Mouse (Mus musculus): ENCODE results near the gene Decr2. TPM values are rescaled to one million over a fixed set of nuclear protein-coding genes. Genes with fewer than 3 reads are reported as not detected.
"Not testable (repeated sequence)": the region's sequence is repeated elsewhere in the genome, so short reads cannot be mapped to it uniquely, and the experiment has no call there.

The Decr2 gene
- total RNA-seq, 2 experiments from 2014 or later = 14.6 to 17.0 TPM

- peak; percentile 53 for DNase-seq
These were observed 23.2 kb upstream of the Decr2 start, which contains the start of gene Tmem8 for GRCm38 (mm10) chr17:26113181-26113948. Tmem8 (plus strand) TSS chr17:26113299.

GRCm38 (mm10) chr17:26112751-26113150 is 22.6 kb upstream of the Decr2 start:
- no peak for DNase-seq

DNA sequence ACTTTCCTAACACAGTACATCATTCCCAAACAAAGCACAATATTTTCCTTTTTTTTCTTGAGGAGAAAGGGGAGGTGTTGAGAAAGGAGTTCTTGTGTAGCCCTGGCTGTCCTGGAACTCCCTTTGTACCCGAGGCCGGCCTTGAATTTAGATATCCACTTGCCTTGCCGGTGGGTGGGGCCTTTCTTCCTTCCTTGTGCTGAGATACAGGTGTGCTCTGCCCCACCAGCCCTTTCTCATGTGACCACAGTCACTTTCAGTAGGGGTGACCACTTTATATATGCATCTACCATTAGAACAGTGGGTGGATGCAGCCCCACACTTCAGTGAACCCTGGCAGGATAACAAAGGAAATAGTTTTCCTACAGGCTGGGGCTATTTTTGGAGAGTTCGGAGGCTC is 21.6 kb upstream of the Decr2 start:
- no peak for DNase-seq

GRCm38 (mm10) chr17:26111024-26111423 is 20.9 kb upstream of the Decr2 start:
- no peak for DNase-seq

DNA sequence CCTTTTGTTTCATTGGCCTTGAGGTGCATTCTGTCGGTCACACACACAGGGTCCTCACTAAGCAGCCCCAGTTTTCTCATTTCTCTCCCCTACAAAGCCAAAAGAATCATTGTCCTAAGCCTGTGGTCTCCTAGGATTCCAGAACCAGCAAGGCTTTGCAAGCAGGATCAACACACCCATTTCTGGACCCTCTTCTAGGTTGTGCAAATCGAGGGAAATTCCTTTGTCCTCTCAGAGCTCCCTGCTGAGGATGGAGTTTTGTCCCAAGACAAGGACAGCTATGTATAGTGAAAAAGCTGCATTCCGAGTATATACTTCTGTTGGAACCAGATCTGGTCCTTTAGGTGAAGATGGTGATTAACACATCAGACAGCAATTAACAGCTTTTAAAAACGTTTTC is 20.0 kb upstream of the Decr2 start:
- DNase-seq = no peak

DNA sequence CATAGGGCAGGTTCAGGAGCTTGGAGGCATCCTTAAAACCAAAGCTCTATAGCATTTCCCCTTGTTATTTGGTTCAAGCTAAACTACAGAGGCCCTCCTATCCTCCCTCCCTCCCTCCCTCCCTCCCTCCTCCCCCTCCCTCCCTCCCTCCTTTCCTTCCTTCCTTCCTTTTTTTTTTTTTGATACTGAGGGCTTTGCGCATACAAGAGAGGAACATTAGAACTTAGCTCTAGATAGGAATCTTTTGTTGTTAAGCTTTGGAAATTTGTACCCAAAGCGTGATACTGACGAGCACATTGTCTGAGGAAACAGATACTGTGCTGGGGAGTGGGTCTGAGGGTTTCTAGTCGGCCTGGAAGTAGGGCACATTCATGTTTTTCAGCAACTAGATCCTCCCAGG is 15.5 kb upstream of the Decr2 start:
- no peak for DNase-seq

DNA sequence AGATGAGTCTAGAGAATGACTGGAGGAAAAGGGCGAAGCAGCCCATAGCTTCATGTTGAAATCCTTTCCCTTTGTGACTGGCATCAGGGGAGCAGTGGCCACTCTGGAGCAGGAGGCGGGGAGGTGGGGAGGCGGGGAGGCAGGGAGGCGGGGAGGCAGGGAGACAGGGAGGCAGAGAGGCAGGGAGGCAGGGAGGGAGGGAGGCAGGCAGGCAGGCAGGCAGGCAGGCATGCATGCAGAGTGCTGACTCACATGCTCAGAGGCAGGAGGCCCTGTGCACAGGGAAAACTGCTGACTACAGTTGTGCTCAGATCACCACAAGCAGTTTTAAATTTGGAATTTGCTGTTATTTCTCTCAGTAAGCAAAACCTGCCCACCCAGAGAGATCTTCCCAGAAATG is 11.3 kb upstream of the Decr2 start:
- no peak for DNase-seq

- no peak for DNase-seq
These were observed 10.0 kb upstream of the Decr2 start for GRCm38 (mm10) chr17:26100166-26100565.

DNA sequence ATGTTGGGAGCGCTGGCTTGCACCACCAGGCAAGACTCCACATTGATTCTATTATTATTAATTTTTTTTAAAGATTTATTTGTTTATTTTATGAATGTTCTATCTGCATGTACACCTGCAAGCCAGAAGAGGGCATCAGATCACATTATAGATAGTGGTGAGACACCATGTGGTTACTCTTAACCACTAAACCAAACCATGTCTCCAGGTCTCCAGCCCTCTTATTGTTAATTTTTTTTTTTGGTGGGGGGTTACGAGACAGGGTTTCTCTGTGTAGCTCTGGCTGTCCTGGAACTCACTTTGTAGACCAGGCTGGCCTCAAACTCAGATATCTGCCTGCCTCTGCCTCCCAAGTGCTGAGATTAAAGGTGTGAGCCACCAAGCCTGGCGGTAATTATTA is 9.2 kb upstream of the Decr2 start:
- not testable (repeated sequence) for DNase-seq

DNA sequence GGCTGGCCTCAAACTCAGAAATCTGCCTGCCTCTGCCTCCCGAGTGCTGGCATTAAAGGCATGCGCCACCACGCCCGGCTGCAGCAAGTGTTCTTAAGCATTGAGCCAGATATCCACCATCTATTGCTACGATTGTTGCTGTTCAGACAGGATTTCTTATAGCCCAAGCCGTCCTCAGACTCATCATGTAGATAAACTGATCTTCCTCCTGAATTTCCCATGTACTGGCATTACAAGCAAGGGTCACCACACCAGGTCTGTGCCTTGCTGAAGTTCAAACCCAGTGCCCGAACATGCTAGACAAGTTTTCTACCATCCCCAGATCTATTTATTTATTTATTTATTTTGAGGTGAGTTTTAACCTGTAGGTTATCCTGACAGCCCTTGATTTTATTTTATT is 8.3 kb upstream of the Decr2 start:
- no peak for DNase-seq

GRCm38 (mm10) chr17:26095121-26095740 is 5.1 kb upstream of the Decr2 start, which contains the start of gene Nme4:
Nme4 (minus strand) TSS chr17:26095602.
- DNase-seq = peak; percentile 51

GRCm38 (mm10) chr17:26094531-26095110 is 4.5 kb upstream of the Decr2 start:
- no peak for DNase-seq

GRCm38 (mm10) chr17:26087059-26087564 is 3.0 kb downstream of the Decr2 start:
- no peak for DNase-seq

- no peak for DNase-seq
These were observed 9.3 kb downstream of the Decr2 start for GRCm38 (mm10) chr17:26080867-26081266.

DNA sequence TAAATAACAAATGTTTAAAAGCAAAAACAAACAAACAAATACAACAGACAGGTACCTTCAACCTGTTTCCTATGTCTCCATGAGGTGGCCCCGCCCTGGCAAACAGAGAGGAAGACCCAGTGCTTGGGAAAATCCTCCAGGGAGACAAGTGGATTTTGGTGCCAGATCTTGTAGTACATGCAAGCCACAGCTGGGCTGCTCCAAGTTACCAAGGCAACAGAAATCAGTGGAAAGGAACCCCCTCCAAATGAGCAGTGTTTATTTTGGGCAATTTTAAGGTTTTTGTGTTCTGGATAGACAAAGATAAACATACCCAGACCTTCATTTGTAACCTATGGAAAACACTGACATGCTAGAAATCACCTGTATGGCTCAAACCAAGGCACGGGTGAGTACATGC is 11.3 kb downstream of the Decr2 start:
- DNase-seq = no peak

DNA sequence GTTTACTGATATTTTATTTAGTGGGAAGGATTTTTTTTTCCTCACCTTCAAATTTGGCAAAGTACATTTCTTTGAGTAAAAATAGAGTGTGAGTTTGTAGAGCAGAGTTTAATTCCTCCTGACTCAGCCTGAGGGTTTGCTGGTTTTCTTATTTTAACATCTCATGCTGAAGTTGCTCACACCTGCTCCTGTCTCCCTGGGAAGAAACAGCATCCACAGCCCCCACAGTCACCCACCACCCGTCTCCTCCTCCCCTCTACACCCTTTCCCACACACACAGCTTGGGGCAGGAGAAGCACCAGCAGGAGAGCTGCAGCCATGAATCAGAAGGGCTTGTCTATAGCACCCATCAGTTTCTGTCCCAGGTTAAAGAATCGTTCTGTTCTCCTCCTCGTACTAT is 14.9 kb downstream of the Decr2 start:
- no peak for DNase-seq

DNA sequence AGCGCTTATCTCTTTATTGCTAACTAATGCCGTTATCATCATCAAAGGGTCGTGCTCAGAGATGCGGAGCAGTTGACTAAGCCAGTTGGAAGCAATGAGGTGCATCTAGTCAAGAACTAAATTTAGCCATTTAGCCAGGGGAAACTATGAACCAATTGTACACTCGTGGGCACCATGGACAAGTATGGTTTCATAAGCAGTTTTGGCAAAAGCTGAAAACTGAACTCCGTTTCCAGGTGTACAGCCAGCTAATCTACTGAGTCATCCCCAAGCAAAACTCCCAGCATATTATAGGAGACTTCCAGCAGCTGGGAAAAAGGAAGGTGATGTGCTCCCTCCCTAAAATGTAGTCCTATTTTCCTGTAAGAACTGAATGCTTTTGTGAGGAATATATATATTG is 20.0 kb downstream of the Decr2 start:
- no peak for DNase-seq

GRCm38 (mm10) chr17:26068831-26069739 is 21.1 kb downstream of the Decr2 start, which contains the start of gene Rab11fip3:
Rab11fip3 (minus strand) TSS chr17:26069555.
- peak; percentile 79 for DNase-seq

- peak; percentile 26 for DNase-seq
These were observed 21.9 kb downstream of the Decr2 start for GRCm38 (mm10) chr17:26068024-26068830.

DNA sequence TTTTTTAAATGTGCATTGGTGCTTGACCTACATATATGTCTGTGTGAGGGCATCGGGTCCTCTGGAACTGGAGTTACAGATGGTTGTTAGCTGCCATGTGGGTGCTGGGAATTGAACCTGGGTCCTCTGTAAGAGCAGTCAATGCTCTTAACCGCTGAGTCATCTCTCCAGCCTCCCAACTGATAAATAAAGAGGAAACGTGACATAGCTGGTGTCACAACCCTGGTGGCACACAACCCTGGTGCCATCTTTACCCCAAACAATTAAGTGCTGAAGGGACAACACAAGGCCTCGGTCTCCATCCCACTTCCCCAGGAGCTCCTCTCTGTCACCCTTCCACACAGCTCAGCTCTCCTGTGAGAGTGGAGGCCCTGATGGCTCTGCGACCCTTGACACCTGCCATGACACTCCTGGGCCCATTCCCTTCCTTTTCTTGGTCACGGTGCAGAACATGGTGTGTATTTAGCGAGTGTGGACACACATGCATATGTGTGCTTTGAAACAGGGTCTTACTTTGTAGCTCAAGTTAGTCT is 23.6 kb downstream of the Decr2 start:
- DNase-seq = no peak

- no peak for DNase-seq
These were observed 25.2 kb downstream of the Decr2 start for GRCm38 (mm10) chr17:26064916-26065315.

All from heart, postnatal 4 days (tissue).